Mouse (Mus musculus) heart, embryonic 13.5 days (tissue): Measurements from ENCODE around the gene Ccdc60. TPM values are rescaled to one million over a fixed set of nuclear protein-coding genes. Genes with fewer than 3 reads are reported as not detected.
A peak's percentile ranks its signal among the peaks of the same experiment; 100 is the strongest.

ENCODE experiments used
- ATAC-seq: fragments of 200-750 bp; cut with Nextera tagmentation; 2 replicates; pipeline ENCODE4 v1.8.0; 2017; ENCODE audit warnings: moderate TSS enrichment; ENCODE audit not compliant: insufficient number of reproducible peaks, low FRiP score, low TSS enrichment; ENCODE audit errors: extremely low read depth
- H3K27ac ChIP-seq: fragments of 300-500 bp; sonication (generic); replicated peaks from 2 replicates; pipeline ENCODE4 v1.5.1; 2015; ENCODE audit warnings: moderate library complexity, mild to moderate bottlenecking, inconsistent platforms
- H3K27me3 ChIP-seq: fragments of 300-500 bp; sonication (generic); replicated peaks from 2 replicates; pipeline ENCODE4 v1.6.1; 2015; ENCODE audit warnings: mild to moderate bottlenecking, inconsistent platforms
- H3K36me3 ChIP-seq: fragments of 300-500 bp; sonication (generic); 2 replicates; pipeline ENCODE4 v1.6.1; 2015; ENCODE audit warnings: mild to moderate bottlenecking, inconsistent platforms
- H3K4me1 ChIP-seq: fragments of 300-500 bp; sonication (generic); 2 replicates; pipeline ENCODE4 v1.6.1; 2015; ENCODE audit warnings: inconsistent platforms
- H3K4me2 ChIP-seq: fragments of 300-500 bp; sonication (generic); 2 replicates; pipeline ENCODE4 v1.6.1; 2015; ENCODE audit warnings: inconsistent platforms, mild to moderate bottlenecking, moderate library complexity
- H3K4me3 ChIP-seq: fragments of 300-500 bp; sonication (generic); 2 replicates; pipeline ENCODE4 v1.5.1; 2015; ENCODE audit warnings: moderate library complexity, mild to moderate bottlenecking, inconsistent platforms
- H3K9ac ChIP-seq: fragments of 300-500 bp; sonication (generic); 2 replicates; pipeline ENCODE4 v1.6.1; 2015; ENCODE audit warnings: inconsistent platforms, mild to moderate bottlenecking, moderate library complexity
- H3K9me3 ChIP-seq: fragments of 300-500 bp; sonication (generic); 2 replicates; pipeline ENCODE4 v1.6.1; 2016; ENCODE audit warnings: inconsistent platforms
- WGBS: fragments of 180-500 bp; shearing (Covaris S2); methylation state at CpG from one replicate; pipeline ENCODE4 v1.1.7; 2015; ENCODE audit warnings: mixed read lengths; 5-methylcytosine and 5-hydroxymethylcytosine counted together
- polyA plus RNA-seq: library from polyadenylated mRNA; unstranded; fragments of >200 nt; fragmentation: Nextera tagmentation; extraction: Ambion mirVana; gene quantifications from 2 replicates; pipeline ENCODE4 v1.2.1, GENCODE M21; 2015

The Ccdc60 gene
- polyA plus RNA-seq, 1 experiment from 2014 or later = 0.59 TPM

DNA sequence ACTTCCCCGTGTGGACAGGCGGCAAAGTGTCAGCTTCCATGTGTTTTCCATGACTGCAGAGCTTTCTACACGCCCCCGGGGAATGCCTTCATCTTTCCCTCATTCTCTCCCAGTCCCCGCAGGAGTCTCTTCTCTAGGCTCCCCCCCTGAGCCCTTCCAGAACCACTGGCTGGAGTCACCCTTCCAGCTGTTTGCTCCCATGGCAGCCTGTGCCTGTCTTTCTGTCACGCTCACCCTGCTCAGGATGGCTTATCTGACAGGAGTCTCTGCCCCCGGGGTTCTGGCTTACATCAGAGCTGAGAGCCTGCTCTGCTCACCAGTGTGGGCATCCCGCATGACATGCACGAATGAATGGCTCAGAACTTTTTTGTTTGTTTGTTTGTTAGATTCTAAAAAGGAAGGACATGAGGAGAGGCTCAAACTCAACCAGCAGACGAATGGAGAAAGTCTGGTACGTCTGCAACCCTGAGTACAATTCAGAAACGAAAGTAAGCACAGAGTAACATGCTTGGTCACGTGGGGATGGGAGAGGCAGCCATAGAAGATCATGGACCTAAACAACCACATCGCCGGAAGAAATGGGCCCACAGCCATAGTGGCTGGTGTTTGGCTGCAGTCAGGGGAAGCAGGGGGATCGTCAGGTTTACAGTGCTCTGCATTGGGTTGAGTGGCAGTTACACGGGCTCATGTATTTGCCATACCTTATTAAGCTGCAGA is 17.1 kb downstream of the Ccdc60 start:
- no peak for ATAC-seq

DNA sequence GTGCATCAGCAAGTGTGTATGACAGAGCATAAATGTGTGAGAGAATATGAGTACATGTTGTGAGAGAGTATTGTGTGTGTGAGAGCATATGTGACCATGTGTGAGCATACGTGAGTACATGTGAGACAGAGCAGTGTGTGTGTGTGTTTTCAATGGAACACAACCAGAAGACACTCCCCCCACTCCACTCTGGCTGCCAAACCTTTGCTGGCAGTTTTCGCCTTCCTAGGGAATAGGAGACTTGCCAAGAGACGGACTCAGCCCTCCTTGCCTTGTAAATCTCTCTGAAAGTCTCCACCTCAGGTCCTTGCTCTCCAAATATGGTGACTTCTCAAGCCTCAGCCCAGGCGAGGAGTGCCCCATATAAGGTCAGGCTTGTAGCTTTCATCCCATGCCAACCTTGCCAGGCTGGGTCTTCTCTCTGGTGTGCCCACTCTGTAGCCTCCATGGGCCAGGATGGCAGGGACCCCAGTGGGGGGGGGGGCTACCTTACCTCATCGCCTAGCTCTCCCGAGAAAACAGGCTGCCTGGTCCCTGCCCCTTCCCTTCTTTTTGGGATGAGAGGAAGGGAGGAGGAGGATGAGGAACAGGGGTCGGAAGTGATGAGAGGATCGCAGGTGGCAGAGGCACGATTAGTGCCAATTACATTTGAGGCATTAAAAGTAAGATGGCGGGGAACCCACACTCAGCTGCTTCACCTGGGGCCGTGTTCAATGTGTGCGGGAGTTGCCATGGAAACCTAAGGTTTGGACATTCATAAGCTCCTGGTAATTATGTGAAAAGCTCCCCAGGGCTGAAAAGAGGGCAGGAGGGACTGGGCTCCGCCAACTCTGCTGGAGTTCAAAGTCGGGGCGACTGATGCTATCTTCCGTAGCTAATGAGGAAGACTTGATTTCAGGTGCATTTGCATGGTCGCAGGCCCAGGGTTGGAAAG is 19.3 kb downstream of the Ccdc60 start:
- no peak overlapping the region for H3K9ac ChIP-seq
- no peaks in the 10 kb centered on the region for H3K9me3 ChIP-seq
- H3K4me2 ChIP-seq = no peak overlapping the region
- WGBS = 75% methylated on average over 17 of the region's 17 CpGs
- no peaks in the 10 kb centered on the region for H3K36me3 ChIP-seq
- no peaks in the 10 kb centered on the region for H3K27me3 ChIP-seq
- H3K27ac ChIP-seq = no peak overlapping the region
- ATAC-seq = no peak
- H3K4me1 ChIP-seq = peaks cover 43% of the 10 kb centered on the region
- no peak overlapping the region for H3K4me3 ChIP-seq

More for the DNA sequence above, 17.1 kb downstream of the Ccdc60 start:
- peak overlapping the region; percentile 43 for H3K27ac ChIP-seq
- H3K9ac ChIP-seq = peak overlapping the region; percentile 17; the same call in 1 of the 2 replicates
- H3K9me3 ChIP-seq = 0 out of 2 replicates have a peak, but pooled peaks cover 7% of the 10 kb centered on the region
- H3K4me2 ChIP-seq = peak overlapping the region; percentile 60
- peaks cover 52% of the 10 kb centered on the region for H3K4me1 ChIP-seq
- peak overlapping the region; percentile 41 for H3K4me3 ChIP-seq
- no peaks in the 10 kb centered on the region for H3K27me3 ChIP-seq
- H3K36me3 ChIP-seq = no peaks in the 10 kb centered on the region
- WGBS = 21% methylated on average over 17 of the region's 17 CpGs

DNA sequence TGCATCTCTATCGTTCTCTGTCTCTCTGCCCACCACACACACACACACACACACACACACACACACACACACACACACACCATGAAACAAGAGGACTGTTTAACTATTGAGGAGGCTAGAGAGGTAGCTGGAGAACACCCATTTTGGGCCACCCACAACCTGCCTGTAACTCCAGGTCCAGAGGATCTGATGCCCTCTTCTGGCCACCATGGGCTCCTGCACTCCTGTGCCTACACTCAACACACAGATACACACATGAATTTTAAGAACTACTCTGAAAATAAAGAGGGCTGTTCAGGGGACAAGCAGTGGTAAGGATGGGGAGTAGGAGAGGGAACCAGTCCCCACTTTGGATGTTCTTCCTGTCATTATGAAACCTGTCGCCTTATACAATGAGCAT is 26.1 kb downstream of the Ccdc60 start:
- peaks cover 4% of the 10 kb centered on the region; the same call in 1 of the 2 replicates for H3K4me1 ChIP-seq
- no peak overlapping the region for H3K9ac ChIP-seq
- H3K27me3 ChIP-seq = no peaks in the 10 kb centered on the region
- H3K27ac ChIP-seq = no peak overlapping the region
- H3K4me3 ChIP-seq = no peak overlapping the region
- 83% methylated on average over 2 of the region's 2 CpGs for WGBS
- ATAC-seq = no peak
- H3K4me2 ChIP-seq = no peak overlapping the region
- H3K36me3 ChIP-seq = no peaks in the 10 kb centered on the region
- 0 out of 2 replicates have a peak, but pooled peaks cover 3% of the 10 kb centered on the region for H3K9me3 ChIP-seq

DNA sequence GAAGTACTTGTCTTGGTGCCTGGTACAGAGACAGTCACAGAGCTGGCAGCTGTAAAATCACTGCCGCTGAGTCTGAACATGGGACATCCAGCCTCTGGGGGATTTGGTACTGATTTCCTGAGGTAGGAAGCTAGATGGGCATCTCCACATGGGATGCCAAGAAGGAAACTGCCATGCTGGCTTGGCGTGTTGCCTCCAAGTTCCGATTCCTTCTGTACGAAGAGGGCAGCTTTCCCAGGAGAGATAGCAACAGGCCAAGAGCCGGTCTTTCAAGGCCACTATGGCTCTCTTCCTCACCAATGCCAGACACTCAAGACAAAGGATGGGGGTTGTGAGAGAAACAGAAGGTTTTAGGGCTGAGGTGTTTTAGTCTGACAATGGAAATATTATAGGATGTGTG is 26.8 kb downstream of the Ccdc60 start:
- H3K4me3 ChIP-seq = no peak overlapping the region
- H3K27ac ChIP-seq = no peak overlapping the region
- no peaks in the 10 kb centered on the region for H3K36me3 ChIP-seq
- WGBS = 80% methylated on average over 5 of the region's 5 CpGs
- ATAC-seq = no peak
- H3K9me3 ChIP-seq = 0 out of 2 replicates have a peak, but pooled peaks cover 3% of the 10 kb centered on the region
- no peak overlapping the region for H3K9ac ChIP-seq
- no peaks in the 10 kb centered on the region for H3K27me3 ChIP-seq
- peaks cover 4% of the 10 kb centered on the region; the same call in 1 of the 2 replicates for H3K4me1 ChIP-seq
- H3K4me2 ChIP-seq = no peak overlapping the region

DNA sequence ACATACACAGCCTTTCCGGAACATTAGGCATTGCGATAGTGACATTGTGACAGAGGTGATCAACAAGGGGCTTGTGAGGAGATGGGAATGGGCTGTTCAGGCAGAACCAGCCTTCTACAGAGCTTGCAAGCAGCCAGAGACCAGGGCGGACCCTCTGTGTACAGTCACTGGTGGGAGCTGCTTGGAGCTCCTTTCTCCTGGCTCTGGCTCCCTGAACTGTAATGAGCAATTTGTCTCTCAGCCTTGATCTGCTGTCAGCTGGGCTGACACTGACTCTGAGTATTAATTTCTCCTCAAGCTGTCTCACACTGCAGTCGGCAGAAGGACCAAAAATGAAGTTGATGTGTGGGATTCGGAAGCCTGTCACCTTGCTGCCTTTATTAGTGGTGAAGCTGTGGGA is 28.4 kb downstream of the Ccdc60 start:
- H3K4me3 ChIP-seq = no peak overlapping the region
- H3K36me3 ChIP-seq = no peaks in the 10 kb centered on the region
- H3K27me3 ChIP-seq = no peaks in the 10 kb centered on the region
- no peak for ATAC-seq
- H3K4me1 ChIP-seq = peaks cover 4% of the 10 kb centered on the region; the same call in 1 of the 2 replicates
- H3K9ac ChIP-seq = no peak overlapping the region
- no peak overlapping the region for H3K27ac ChIP-seq
- 77% methylated on average over 5 of the region's 5 CpGs for WGBS
- H3K9me3 ChIP-seq = 0 out of 2 replicates have a peak, but pooled peaks cover 3% of the 10 kb centered on the region
- H3K4me2 ChIP-seq = no peak overlapping the region

DNA sequence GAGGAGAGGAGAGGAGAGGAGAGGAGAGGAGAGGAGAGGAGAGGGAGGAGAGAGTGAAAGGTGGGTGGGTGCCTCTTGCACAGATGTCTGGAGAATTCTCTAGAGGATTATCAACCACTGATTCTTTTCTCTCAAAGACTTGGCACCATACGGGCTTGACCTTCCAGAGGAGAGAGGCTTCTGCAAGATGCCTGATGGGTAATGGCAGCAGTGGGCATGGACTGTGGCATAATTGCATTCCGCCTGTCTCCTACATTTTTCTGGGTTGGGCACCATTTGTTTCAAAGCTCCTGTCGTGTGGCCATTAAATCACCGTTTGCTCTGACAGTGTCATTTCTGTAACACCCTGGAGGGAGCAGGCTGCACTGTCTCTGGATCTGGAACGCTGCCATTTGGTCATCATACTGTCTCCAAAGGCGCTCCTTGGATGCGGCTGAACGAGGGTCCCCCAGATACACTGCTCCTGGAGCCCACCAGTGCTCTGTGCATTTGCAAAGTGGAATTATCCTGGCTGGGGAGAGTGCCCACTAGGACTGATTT is 30.4 kb downstream of the Ccdc60 start:
- ATAC-seq = no peak
- Histone ChIP-seq H3K27me3 (no peaks in the 10 kb centered on the region), H3K36me3 (no peaks in the 10 kb centered on the region), H3K27ac (no peak overlapping the region), H3K9ac (no peak overlapping the region), H3K4me1 (peaks cover 4% of the 10 kb centered on the region; the same call in 1 of the 2 replicates), H3K4me2 (no peak overlapping the region), H3K4me3 (no peak overlapping the region), H3K9me3 (0 out of 2 replicates have a peak, but pooled peaks cover 3% of the 10 kb centered on the region)
- WGBS = 51% methylated on average over 8 of the region's 8 CpGs

DNA sequence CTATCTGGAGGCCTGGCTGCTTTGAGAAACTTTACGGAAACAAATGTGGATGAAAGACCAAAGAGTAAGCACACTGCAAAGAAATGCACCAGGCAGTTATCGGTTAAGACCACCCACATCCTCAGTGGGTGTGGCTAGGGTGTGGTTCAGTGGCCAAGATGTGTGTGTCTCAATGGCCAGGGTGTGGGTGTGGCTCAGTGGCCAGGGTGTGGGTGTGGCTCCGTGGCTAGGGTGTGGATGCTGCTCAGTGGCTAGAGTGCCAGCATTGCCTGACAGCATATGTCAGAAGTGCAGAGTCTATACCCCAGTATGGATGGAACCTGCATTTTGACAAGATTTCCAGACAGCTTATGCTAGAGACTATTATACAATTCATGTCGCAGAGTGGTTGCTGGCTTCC is 34.9 kb downstream of the Ccdc60 start:
- no peaks in the 10 kb centered on the region for H3K36me3 ChIP-seq
- no peak overlapping the region for H3K4me2 ChIP-seq
- no peak for ATAC-seq

DNA sequence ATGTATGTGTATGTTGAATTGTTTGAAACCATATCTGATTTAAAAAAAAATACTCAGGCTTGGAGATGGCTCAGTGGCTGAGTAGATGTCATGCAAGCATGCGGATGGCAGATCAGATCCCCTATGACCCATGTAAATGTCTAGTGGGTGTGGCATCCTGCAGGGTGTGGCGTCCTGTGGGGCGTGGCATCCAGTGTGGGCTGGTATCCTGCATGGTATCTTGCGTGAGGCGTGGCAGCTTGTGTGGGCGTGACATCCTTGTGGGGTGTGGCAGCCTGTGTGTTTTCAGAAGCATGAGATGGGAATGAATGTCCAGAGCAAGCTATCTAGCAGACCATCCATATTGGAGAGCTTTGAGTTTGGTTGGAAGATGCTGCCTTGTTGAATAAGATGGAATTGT is 36.6 kb downstream of the Ccdc60 start:
- H3K27me3 ChIP-seq = no peaks in the 10 kb centered on the region
- H3K4me3 ChIP-seq = no peak overlapping the region
- WGBS = 66% methylated on average over 6 of the region's 6 CpGs
- H3K9me3 ChIP-seq = no peaks in the 10 kb centered on the region
- H3K4me2 ChIP-seq = no peak overlapping the region
- no peak for ATAC-seq
- H3K36me3 ChIP-seq = no peaks in the 10 kb centered on the region
- H3K4me1 ChIP-seq = no peaks in the 10 kb centered on the region
- no peak overlapping the region for H3K27ac ChIP-seq
- no peak overlapping the region for H3K9ac ChIP-seq

More for the DNA sequence above, 34.9 kb downstream of the Ccdc60 start:
- Histone ChIP-seq H3K4me3 (no peak overlapping the region), H3K4me1 (peaks cover 4% of the 10 kb centered on the region; the same call in 1 of the 2 replicates), H3K9me3 (no peaks in the 10 kb centered on the region), H3K27ac (no peak overlapping the region), H3K9ac (no peak overlapping the region), H3K27me3 (no peaks in the 10 kb centered on the region)
- WGBS = 71% methylated on average over 4 of the region's 4 CpGs

DNA sequence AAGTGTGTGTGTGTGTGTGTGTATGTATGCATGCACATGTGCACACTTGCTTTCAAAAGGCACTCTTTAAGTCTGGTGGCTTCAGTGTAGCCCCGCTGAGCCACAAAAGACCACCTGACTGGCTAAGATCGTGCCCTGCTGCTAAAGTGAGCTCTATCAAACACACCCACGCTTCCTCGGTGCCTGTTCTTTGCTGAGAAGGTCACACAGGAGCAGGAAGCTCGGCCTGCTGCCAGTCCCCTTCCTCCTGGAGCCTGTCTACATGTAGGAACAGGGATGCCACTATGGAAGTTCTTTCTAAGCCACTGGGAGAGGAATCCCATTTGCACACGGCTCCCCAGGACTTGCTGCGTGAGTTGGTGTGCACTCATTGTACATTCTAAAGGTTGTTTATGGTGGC is 42.1 kb downstream of the Ccdc60 start:
- 0 out of 2 replicates have a peak, but pooled peaks cover 5% of the 10 kb centered on the region for H3K4me1 ChIP-seq
- no peaks in the 10 kb centered on the region for H3K36me3 ChIP-seq
- no peaks in the 10 kb centered on the region for H3K27me3 ChIP-seq
- 63% methylated on average over 7 of the region's 7 CpGs for WGBS
- H3K4me3 ChIP-seq = no peak overlapping the region
- H3K9me3 ChIP-seq = no peaks in the 10 kb centered on the region
- ATAC-seq = no peak
- H3K9ac ChIP-seq = no peak overlapping the region
- no peak overlapping the region for H3K27ac ChIP-seq
- H3K4me2 ChIP-seq = no peak overlapping the region

DNA sequence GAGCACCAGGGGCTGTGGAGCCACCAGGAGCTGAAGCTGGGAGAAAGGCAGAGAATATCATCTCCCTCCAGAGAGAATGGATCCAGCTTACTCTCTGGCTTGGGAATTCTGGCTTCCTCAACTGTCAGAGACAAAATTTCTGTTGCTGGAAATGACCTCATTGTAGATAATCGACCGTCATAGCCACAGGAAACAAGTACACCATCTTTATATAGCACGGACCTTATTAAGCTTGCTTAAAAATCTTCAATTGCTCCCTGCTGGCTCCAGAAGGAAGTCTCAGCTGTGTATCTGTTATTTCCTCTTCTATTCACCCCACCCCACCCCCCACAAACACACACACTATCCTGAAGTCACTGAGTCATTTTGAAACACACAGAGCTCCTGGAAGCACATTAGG is 44.3 kb downstream of the Ccdc60 start:
- WGBS = 47% methylated on average over 3 of the region's 3 CpGs
- Histone ChIP-seq H3K4me3 (no peak overlapping the region), H3K9ac (no peak overlapping the region), H3K4me2 (no peak overlapping the region), H3K27me3 (no peaks in the 10 kb centered on the region), H3K36me3 (no peaks in the 10 kb centered on the region), H3K4me1 (0 out of 2 replicates have a peak, but pooled peaks cover 5% of the 10 kb centered on the region), H3K9me3 (no peaks in the 10 kb centered on the region), H3K27ac (0 out of 2 replicates have a peak overlapping the region, but pooled peaks have one; percentile 12)
- no peak for ATAC-seq

DNA sequence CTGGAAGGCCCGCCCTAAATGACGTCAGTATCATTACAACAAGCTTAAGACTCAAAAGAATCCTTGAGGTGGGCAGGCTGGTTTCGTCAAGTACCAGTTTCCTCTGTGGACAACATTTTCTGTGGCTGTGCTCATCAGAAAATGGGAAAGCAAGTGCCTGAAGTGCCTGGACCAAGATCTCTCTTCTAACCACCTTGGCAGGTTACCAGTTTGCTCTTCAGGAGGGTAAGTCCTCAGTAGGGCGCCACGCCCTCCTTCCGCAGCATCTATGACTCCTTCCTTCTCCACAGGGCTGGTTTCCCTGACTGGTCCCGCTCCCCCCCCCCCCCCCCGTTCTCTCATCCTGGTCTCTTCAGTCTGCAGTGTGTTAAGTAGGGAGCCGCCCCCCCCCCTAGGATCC is 45.2 kb downstream of the Ccdc60 start:
- Histone ChIP-seq H3K4me1 (0 out of 2 replicates have a peak, but pooled peaks cover 5% of the 10 kb centered on the region), H3K4me2 (no peak overlapping the region), H3K36me3 (no peaks in the 10 kb centered on the region), H3K27ac (no peak overlapping the region), H3K27me3 (no peaks in the 10 kb centered on the region), H3K9ac (no peak overlapping the region), H3K9me3 (no peaks in the 10 kb centered on the region), H3K4me3 (no peak overlapping the region)
- 68% methylated on average over 7 of the region's 9 CpGs for WGBS
- no peak for ATAC-seq
